Mouse (Mus musculus) gastrocnemius, postnatal 4 days (tissue): ENCODE data around the gene Fgd3. TPM values are rescaled to one million over a fixed set of nuclear protein-coding genes. Genes with fewer than 3 reads are reported as not detected.

ENCODE experiments used
- DNase-seq, 2 experiments: peaks; one replicate each; pipeline ENCODE4 v3.0.0; 2021 to 2022; ENCODE audit warnings: low spot score in 2 of 2, mixed read lengths in 2 of 2
- total RNA-seq, 2 experiments: library from RNA; stranded (reverse); gene quantifications; 2 replicates each; pipeline ENCODE4 v1.2.3; 2021

The Fgd3 gene
- total RNA-seq, 2 experiments from 2014 or later = 0.98 to 1.5 TPM

DNA sequence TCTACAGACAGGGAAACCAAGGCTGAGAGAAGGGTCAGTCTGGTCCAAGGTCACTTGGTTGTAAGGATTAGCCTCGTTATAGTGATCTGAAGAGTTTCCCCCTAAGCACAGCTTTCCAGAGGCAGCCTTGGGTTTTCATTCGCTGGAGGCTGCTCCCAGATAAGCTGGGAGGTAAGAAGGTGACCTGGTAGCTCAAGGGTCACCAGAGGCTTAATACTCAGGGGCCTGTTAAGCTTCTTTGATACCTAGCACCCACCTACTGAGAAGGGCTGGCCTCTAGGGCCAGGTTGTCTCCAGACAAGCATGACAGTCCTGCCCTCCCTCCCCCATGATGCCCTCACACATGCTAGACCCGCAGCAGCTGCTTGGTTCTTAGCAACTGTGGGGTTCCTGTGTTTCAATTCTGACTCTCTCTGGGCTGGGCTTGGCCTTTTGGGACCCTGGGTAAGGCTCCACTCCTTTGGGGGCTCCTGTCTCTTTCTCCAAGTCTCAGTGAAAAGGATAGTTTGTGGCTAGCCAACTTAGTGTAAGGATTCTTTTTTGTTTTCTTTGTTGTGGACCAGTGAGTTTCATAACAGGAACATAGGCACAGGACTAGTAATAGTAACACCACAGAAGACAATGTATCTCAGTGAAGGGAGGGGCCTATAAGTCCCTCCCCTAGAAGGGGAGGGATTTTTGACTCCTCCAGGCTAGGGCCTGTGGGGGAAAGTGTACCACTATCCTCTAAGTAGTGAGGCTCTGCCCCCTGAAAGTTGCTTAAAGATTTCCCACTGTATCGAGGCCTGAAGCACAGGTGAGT, 69.2 kb downstream of the Fgd3 start:
- no peak for DNase-seq

DNA sequence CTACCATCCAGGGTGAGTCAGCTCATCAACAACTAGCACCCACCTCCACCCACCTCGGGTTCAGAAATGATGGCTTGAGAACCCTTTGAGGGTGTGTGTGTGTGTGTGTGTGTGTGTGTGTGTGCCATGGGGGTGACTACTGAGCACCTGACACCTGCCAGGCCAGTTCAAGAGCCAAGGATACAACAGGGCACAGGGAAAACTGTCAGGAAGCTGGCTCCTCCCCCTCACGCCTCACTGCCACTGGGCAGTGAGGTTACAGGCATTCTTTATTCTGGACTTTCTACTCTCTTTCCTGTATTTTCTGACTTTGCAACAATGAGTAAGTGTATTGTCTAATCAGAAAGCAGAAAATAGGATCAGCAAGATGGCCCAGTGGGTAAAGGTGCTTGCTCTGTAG, 70.5 kb downstream of the Fgd3 start:
- DNase-seq = no peak

DNA sequence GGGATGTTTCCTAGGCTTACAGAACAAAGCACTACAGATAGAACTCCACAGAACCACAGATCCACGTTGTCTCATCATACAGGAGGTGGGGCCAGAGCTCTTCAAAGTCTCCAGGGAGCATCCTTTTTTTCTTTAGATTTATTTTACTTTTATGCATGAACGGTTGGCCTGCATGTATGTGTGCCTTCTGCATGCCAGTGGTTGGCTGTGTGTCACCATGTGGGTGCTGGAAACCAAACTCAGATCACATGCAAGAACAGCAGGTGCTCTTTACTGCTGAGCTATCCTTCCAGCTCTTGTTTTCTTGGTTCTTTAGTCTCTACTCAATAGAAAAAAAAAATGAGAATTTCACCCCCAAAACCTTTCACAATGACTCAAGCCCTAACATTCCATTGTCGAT, 71.2 kb downstream of the Fgd3 start:
- no peak for DNase-seq

DNA sequence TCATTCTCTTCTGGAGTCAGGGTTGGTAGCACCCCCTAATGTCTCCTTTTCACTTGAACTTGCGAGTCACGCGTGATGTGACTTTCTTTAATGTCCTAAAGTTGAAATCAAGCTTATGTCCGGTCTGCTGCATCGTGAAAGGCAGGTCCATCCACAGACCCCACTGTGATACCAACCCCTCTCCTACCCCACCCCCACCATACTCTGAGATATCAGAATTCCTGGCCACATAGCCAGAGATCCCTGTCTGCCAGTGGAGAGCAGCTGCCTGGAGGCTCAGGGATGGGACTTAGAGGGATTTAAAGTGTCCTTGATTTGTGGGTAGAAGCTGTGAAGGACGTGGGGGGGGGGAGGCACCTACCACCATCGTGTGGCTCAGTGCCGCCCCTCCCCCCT, 71.6 kb downstream of the Fgd3 start, which contains the start of gene Susd3:
TSS of gene Susd3 (minus strand) at position 240 of the 396 bp plus-strand sequence.
- DNase-seq = no peak

DNA sequence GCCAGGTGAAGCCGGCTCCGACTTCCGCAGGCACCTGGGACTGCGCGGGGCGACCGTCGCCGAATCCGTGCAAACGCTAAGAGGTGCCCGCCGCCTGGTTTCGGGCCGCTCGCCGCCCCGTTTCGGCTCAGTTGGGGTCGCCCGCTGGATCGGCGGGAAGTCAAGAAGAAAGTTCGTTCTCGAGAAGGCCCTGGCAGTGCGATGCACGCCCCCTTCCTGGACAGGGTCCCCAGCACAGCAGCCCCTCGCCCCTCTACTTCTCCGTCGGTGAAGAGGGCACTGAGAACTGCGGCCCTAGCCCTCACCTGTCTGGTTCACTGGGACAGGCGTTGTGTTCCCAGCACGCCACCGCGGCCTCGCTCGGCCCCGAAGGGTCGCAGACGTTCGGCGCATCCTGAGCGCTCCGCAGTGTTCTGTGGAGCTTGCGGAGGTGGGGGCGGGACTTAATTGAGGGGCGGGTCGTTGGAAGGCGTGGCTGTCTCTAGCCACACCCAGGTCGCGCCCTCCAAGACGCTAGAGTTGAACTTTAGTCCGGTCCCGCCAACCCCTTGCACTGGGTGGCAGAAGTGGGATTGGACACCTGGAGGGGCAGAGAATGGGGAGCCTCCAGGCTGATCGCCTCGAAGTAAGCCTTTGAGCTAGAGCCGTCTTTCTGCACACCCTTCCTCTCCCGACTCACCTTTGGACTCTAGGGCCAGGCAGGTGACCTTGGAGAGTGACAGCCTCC, 72.2 kb downstream of the Fgd3 start:
- peak in 1 of 2 experiments; percentile 23 for DNase-seq

DNA sequence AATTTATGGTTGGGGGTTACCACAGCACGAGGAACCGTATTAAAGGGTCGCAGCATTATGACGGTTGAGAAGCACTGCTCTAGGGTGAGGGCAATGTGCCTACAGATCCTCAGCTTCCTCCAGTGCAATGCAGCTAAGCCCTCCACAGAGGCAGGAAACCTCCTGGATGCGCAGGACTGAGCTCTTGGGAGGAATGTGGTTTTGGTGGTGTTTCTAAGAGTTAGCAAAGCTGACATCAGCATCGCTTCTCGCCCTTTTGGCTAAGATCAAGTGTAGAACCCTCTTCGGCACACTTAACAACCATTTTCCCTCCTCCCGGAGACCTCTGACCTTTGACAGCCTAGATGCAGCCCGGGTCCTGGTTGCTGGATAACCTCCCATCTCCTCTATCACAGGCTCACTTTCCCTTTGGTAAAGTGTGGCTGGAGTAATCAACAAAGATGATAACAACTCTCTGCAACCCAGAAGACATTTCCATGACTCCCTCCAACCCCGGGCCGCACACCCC, 72.8 kb downstream of the Fgd3 start:
- no peak for DNase-seq

DNA sequence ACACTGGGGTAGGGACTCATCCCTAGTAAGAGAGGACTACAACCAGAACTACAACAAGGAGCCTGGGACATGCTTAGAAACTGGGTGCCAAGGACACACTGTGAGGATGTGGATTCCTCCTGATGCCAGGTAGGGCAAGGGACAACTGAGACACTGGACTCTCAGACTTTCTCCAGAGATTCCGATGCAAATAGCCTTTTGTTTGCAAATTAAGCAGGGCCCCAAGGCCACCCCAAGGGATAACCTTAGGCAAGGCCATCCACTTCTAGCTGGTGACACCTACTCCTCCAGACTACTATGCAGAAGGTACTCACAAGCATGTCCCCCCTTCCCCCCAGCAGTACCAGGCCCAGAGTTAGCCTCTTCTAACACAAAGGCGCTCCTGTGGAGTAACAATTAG, 73.5 kb downstream of the Fgd3 start:
- no peak for DNase-seq

DNA sequence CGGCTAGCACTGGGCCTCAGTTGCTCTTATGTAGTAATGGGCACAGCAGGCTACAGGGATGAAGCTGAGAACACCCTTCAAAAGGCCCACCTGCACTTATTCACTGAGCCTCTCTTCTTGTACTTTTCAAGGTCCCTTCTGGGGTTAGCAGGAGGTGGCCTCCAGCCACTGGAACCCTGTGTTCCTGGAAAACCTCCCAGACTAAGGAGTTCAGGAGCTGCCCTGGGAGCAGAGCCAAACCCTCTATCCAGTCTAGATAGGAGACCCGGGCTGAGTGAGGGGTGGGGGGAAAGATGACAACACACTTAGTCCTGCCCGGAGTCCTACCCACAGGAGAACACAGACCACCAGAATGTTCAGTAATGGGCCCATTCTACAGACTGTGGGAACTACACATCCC, 74.1 kb downstream of the Fgd3 start:
- DNase-seq = no peak

DNA sequence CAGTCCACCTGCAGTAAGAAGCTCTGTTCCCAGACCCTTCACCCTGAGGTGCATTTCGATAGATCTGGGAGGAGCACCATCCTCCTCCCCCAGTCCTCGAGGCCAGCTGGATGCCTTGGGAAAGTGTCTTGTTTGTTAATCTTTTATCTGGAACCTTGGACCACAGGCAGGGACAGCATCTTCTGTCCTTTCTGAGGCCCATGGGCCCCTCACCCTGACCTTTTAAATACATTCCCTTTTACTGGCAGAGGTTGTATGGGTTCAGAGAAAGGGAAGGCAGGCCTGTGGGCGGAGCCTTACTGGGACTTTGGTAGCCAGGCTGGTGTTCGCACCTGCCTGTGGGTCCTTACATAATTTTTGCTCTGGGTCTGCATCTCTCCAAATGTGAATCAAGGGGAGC, 74.9 kb downstream of the Fgd3 start:
- no peak for DNase-seq

DNA sequence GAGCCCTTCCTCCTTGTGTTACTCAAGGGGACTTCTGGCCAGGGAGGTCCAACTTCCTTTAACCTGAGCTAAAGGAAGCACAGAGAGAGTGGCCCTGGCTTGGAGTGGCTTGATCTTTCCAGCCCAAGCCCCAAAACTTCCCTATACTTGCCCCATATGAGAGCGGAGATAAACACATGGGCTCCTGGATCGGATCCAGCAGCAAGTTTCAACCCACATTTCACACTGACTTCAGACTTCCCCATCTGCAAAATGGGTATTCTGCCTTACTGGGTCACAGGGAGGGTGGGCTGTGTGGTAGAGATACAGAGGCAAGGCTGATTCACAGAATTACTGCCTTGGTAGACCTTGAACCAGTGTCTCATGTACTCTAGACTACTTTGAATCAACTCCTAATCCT, 76.6 kb downstream of the Fgd3 start:
- no peak for DNase-seq

DNA sequence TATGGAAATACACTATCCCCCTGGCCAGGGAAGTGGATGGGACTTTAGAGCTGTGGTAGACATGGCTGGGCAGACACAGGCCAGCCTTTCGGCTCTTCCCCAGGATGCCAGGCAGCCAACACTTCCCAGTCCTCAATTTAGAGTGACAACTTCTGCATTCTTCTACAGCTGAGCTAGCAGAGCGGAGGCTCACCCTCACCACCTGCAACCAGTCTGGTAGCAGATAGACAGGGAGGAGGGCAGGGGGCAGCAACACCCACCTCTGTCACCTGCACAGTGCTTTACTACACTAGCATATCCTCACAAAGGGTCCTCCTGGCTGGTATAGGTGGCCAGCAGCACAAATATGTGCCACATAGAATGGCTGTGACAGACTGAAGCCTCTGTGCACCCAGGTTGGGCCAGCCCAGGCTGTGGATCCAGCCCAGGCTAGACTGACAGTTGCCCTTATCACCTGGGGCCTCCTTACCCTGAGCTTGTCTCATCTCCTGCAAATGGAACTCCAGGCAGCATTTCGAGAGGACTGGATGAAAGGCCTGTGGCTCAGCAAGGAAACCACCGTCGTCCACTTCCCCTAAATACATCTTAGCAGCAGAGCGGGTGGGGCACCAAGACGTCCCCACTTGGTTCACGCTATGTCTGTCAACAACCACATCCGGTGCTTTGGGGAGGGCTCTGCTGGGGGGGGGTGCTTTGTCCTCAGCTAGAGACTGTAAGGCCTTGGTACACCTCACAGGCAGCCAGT, 77.6 kb downstream of the Fgd3 start:
- no peak for DNase-seq

DNA sequence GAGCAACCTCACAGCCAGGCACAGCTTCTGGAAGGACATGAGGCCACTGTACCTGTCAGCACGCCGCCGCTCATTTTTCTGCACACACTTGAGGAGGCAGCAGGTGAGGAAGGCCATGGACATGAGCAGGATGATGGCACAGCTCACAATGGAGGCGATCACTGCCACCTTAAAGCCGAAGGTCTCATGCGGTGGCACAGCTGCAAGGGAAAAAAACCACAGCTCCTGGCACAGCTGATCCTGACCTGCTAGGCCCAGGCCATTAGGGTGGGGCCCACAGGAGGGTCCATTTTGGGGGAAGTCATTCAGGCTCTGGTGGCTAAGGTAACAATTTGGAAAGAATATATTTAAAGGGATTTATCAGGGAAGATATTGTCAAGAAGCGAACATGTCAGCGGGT, 81.4 kb downstream of the Fgd3 start:
- no peak for DNase-seq

DNA sequence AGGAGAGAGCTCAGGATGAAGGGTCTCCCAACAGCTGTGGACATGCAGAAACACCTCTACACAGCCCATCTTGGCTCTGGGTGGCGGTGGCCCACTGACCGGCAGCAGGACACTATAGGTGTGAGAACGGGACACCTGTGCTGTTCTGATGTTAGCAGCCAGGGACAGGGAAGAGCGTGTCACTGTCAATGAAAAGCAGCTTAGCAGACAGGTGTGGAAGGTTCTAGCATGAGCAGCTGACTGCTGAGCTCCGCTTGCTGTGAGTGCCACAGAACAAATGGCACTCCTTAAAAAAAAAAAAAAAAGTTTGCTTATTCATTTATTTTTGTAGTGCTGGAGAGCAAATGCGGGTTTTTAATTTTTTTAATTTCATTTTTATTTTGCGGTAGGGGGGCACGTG, 82.5 kb downstream of the Fgd3 start:
- no peak for DNase-seq

DNA sequence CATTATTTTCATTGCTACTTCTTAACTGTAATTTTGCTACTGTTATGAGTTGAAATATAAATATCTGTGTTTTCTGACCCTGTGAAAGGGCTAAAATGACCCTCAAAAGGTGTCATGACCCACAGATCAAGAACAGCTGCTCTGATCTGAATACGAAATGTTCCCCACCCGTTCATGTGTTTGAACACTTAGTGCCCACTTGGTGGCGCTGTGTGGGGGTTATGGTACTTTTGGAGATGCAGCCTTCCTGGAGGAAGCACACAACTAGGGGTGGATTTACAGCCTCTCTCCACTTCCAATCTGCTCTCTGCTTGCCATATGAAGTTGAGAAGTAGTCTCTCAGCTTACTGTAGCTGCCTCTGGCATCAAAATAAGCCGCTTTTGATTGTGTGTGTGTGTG, 85.4 kb downstream of the Fgd3 start:
- no peak for DNase-seq

DNA sequence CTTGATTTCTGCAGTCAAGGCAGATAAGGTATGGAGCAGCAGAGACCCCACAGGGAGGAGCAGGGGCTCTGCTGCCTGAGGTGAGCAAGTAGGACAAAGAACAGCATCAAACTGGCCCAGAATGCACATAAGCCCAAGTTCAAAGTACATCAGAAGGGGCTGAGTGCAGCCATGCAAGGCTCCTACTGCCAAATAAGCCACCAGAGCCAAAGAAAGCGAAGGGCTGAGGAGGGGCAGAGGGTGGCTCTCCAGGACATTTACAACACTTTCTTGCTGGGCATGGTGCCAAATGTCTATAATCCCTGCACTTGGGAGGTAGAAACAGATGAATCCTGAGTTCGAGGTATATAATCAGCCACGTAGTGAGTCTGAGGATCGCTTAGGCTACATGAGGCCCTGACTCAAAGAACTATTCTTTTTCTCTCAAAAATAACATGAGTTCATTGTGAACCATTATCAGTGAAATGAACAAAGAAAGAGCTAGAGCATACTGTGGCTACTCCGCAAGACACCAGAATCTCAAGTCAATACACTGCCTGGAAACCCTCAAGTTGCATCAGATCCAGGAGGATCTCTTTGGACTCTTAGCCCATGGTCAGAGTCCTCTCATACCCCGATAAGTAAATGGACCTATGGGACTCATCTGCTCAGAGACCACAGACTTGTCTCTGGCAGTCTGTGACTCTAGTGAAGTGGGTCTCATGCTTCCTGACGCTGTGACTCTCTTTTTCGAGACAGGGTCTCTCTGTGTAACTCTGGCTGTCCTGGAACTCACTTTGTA, 86.1 kb downstream of the Fgd3 start:
- DNase-seq = no peak

DNA sequence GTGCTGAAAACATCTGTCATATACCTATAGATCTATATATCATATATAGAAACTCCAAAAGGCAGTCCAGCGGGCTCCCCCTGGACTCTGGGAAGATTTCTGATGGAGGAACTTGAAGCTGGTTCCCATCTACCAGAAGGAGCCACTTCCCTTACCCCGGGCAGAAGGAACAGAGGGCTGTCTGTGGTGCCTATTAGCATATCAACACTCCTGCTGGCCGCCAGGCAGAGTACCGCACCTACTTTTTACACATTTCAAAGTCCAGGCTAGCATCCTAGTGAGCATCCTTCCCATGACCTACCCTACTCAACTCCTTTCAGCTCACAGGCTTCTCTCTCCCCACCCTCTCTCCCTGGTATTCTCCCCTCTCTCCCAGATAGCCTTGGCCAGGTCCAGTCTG, 94.5 kb downstream of the Fgd3 start:
- no peak for DNase-seq

DNA sequence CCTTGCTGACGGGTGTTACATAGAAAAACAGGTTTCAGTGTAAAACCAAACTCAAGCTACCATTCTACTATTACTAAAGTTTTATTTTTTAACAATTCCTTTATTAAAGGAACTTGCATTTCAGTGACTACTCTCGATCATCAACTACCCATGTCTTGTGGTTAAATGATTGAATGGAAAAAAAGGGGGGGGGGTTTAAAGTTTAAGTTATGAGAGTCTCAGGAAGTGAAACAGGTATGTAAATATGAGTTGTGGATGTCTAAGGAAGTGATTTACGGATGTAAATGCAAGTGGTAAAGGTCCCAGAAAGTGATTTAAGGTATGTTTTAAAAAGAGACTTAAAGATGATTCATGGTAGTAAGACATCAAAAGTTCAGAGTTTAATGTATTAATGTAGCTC, 95.0 kb downstream of the Fgd3 start:
- DNase-seq = no peak

DNA sequence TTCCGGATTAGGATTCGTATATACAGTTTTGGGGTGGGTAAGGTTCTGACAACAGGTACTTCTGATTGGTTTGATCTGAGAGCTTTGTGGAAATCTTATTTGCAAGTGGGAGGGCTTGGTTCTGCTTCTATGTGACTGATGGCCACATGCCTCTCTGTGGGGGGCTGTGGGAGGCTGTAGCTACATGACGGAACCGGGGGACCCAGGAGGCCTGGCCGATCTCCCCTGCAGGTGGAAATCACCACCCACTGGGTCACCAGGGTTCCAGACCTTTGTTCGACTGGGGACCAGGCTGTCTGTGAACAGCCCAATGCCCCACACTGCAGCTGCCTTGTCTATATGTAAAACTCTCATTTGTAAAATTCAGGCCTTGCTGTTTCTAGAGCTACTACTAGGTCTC, 95.4 kb downstream of the Fgd3 start:
- no peak for DNase-seq

DNA sequence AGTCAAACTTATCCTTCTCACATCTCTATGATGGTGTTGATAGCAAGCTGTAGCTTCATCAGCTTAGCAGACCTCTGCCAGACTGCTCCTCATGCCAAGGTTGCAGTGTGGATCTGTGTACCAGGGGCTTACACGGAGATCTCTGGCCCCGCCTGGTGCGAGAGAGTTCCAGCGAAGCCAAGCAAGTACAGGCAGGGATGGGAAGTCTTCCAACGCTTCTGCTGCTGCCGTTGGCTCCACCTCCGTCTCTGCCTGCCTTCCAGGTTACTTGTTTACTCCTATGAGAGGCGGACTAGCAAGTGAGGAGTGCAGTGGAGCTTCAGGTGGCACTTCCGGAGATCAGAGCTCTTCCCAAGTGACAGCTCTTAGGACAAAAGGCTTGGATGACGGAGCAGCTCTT, 95.8 kb downstream of the Fgd3 start:
- DNase-seq = no peak

DNA sequence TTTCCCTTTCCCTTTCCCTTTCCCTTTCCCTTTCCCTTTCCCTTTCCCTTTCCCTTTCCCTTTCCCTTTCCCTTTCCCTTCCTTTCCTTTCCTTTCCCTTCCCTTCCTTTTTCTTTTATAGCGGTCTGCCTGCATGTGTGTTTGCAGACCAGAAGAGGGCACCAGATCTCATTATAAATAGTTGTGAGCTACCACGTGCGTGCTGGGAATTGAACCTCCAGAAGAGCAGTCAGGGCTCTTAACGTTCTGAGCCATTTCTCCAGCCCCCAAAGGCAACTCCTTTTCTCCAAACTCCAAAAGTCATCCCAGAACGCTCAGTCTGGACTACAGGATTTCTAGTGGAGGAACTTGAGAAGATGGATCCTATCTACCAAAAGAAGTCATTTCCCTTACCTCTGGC, 99.2 kb downstream of the Fgd3 start:
- DNase-seq = no peak

DNA sequence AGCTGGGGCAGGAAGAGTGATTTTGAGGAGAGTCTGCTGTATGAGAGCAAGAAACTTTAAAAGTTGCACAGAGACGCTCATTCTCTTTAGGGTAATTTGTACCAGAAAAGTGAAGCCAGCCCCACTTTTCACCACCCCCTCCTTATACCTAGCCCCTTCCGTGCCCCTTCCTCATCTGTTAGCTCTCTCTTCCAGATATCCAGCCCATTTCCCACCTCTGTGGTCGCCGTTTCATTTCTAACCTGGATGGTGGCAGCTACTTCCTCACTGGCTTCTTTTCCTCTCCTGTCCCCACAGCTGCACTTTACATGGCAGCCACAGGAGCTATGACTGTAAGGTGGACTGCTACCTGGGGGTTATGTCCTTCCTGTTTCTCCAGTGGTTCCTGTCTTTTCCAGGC, 100.7 kb downstream of the Fgd3 start:
- no peak for DNase-seq
